Mouse (Mus musculus) testis, adult 2 months (tissue): ENCODE results near the gene Dpf2.

Experiments
- CTCF ChIP-seq: fragments of 200-500 bp; IDR thresholded peaks from 2 replicates; pipeline ENCODE4 v1.5.1; 2012; ENCODE audit warnings: low read depth, mild to moderate bottlenecking, inconsistent platforms, low read length, moderate library complexity; ENCODE audit not compliant: control insufficient read depth, insufficient read depth, insufficient replicate concordance
- POLR2A ChIP-seq: fragments of 200-500 bp; IDR thresholded peaks from 2 replicates; pipeline ENCODE4 v1.6.1; 2012; ENCODE audit warnings: low read depth, mild to moderate bottlenecking, inconsistent platforms, low read length, moderate library complexity; ENCODE audit not compliant: control insufficient read depth

DNA sequence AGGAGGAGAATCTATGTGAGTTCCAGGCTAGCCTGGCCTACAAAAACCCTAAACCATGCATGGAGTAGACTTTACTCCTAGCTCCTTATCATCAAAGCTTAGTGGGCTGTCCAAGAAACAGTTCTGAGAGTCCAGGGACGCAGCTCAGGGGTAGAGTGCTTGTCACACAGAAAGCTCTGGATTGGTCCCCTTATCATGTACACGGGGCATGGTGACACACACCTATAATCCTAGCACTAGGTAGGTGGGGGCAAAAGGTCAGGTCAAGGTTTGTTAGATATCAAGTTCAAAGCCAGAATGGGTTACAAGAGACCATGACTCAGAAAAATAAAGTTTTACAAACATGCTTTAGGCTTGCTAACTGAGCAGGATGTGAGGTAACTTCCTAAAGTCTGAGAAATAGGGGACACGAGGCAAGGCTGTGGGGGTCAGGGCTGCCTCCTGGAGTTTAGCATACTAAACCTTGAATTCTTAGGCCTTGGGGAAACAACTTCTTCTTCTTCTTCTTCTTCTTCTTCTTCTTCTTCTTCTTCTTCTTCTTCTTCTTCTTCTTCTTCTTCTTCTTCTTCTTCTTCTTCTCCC is 25.5 kb downstream of the Dpf2 start:
- no peak for TF ChIP-seq CTCF
- no peak for TF ChIP-seq POLR2A
